Mouse (Mus musculus) forebrain, embryonic 16.5 days (tissue): Measurements from ENCODE around the gene Mylk4. TPM values are rescaled to one million over a fixed set of nuclear protein-coding genes. Genes with fewer than 3 reads are reported as not detected.

Source experiments
- ATAC-seq: fragments of 200-750 bp; cut with Nextera tagmentation; 2 replicates; pipeline ENCODE4 v1.8.0; 2017; ENCODE audit warnings: mild to moderate bottlenecking, moderate library complexity
- H3K27ac ChIP-seq: fragments of 300-500 bp; sonication (generic); 2 replicates; pipeline ENCODE4 v1.5.1; 2014; ENCODE audit warnings: low read length, control low read depth
- H3K27me3 ChIP-seq: fragments of 300-500 bp; sonication (generic); replicated peaks from 2 replicates; pipeline ENCODE4 v1.6.1; 2014; ENCODE audit warnings: low read length; ENCODE audit not compliant: control insufficient read depth, insufficient read depth
- H3K36me3 ChIP-seq: fragments of 300-500 bp; sonication (generic); 2 replicates; pipeline ENCODE4 v1.6.1; 2014; ENCODE audit not compliant: control insufficient read depth, insufficient read depth
- H3K4me1 ChIP-seq: fragments of 300-500 bp; sonication (generic); replicated peaks from 2 replicates; pipeline ENCODE4 v1.6.1; 2014; ENCODE audit warnings: low read length; ENCODE audit not compliant: control insufficient read depth, insufficient read depth
- H3K4me2 ChIP-seq: fragments of 300-500 bp; sonication (generic); 2 replicates; pipeline ENCODE4 v1.6.1; 2014; ENCODE audit warnings: mild to moderate bottlenecking, low read length, control low read depth
- H3K4me3 ChIP-seq: fragments of 300-500 bp; sonication (generic); replicated peaks from 2 replicates; pipeline ENCODE4 v1.5.1; 2014; ENCODE audit warnings: mild to moderate bottlenecking, low read length, control low read depth
- H3K9ac ChIP-seq: fragments of 300-500 bp; sonication (generic); replicated peaks from 2 replicates; pipeline ENCODE4 v1.6.1; 2014; ENCODE audit warnings: low read depth, low read length, control low read depth
- H3K9me3 ChIP-seq: fragments of 300-500 bp; sonication (generic); 2 replicates; pipeline ENCODE4 v1.6.1; 2016; ENCODE audit warnings: low read length; ENCODE audit not compliant: control insufficient read depth
- WGBS: fragments of 180-500 bp; shearing (Covaris S2); extraction: QIAGEN DNeasy Blood & Tissue Kit; methylation state at CpG from one replicate; pipeline ENCODE4 v1.1.7; 2014; 5-methylcytosine and 5-hydroxymethylcytosine counted together
- polyA plus RNA-seq: library from polyadenylated mRNA; unstranded; fragments of >200 nt; fragmentation: Nextera tagmentation; extraction: Ambion mirVana; gene quantifications from 2 replicates; pipeline ENCODE4 v1.2.1, GENCODE M21; 2015

Mylk4 gene
- polyA plus RNA-seq, 1 experiment from 2014 or later = not detected

DNA sequence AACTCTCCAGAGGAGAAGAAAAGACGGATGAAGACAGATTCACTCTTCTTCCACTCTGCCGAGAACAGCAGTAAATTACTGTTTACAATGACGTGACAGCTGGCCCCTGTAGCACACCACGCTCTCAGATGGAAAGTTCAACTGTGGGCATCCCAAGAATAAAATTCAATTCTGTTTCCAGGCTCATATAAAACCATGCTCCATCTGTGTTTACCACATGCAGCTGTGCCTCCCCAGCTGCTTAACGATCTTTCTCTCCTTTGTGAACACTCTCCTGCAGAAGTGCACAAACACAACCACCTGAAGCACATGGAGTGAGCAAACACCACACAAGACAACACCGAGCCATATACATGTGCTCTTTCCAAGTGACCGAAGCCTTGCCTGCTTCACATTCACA, 42.6 kb downstream of the Mylk4 start:
- Histone ChIP-seq H3K9ac (no peak overlapping the region), H3K27me3 (no peaks in the 10 kb centered on the region), H3K4me1 (no peaks in the 10 kb centered on the region), H3K36me3 (no peaks in the 10 kb centered on the region), H3K4me2 (no peak overlapping the region), H3K4me3 (no peak overlapping the region), H3K9me3 (no peaks in the 10 kb centered on the region), H3K27ac (no peak overlapping the region)
- ATAC-seq = no peak
- 67% methylated on average over 7 of the region's 7 CpGs for WGBS

DNA sequence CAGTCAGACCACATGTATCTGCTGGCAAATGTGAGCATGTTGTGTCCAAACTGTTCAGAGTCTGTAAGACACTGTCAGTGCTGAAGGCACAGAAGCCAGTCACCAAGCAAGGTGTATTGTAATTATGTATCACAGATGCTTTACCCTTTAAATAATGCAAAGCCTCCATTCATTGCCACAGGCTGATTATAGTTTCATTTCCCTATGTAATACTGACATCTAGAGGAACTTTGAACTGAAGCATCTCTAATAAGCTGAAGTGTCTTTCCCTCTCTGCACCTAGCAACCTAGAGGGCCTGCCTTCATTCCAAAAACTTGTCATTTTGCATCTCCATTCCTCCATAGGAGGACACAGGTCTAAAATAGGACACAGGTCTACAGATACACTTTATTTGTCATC, 52.5 kb downstream of the Mylk4 start:
- no peaks in the 10 kb centered on the region for H3K27me3 ChIP-seq
- no peaks in the 10 kb centered on the region for H3K9me3 ChIP-seq
- no peaks in the 10 kb centered on the region for H3K4me1 ChIP-seq
- H3K9ac ChIP-seq = no peak overlapping the region
- no peaks in the 10 kb centered on the region for H3K36me3 ChIP-seq
- H3K4me2 ChIP-seq = no peak overlapping the region
- no peak overlapping the region for H3K27ac ChIP-seq
- no peak overlapping the region for H3K4me3 ChIP-seq
- ATAC-seq = peak; percentile 28; the same call in 1 of the 2 replicates

DNA sequence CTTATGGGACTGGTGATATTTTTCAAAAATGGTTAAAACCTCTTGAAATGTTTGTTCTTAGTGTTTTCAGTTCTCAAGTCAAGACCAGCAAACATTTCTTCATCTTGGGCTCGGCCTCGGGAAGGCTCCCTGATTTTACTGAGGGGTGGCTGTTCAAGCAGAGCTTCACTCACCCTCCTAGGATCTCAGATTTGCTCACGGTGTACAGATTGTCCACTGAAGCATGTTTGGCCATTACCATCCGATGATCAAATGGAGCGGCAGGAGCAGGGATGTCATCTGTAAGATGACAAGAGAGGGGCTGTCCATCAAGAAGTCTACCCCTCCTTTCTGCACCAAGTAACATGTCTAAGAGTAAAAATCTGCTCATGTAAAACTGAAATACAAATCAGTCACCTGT, 59.1 kb downstream of the Mylk4 start:
- WGBS = 91% methylated on average over 5 of the region's 5 CpGs
- no peaks in the 10 kb centered on the region for H3K9me3 ChIP-seq
- H3K9ac ChIP-seq = no peak overlapping the region
- no peak overlapping the region for H3K27ac ChIP-seq
- no peak overlapping the region for H3K4me3 ChIP-seq
- H3K36me3 ChIP-seq = no peaks in the 10 kb centered on the region
- H3K4me1 ChIP-seq = no peaks in the 10 kb centered on the region
- no peak for ATAC-seq
- H3K27me3 ChIP-seq = no peaks in the 10 kb centered on the region
- H3K4me2 ChIP-seq = no peak overlapping the region

DNA sequence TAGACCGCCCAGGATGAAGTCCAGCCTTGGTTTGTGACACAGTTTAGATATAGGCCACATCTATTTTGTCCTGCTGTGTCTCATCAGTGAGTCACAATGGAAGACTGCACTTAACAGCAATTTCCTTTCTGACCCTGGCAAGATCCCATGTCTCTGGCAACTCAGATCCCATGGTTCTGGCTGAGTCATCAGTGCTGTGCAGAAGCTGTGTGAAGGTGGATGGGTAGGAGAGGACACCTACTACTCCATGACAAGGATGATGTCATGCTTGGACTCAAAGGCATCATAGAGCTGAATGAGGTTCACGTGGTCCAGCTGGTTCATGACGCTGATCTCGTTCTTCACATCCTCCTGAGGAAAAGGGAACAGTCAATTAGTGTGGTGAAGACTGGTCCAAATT, 62.0 kb downstream of the Mylk4 start:
- Histone ChIP-seq H3K9me3 (no peaks in the 10 kb centered on the region), H3K4me1 (peaks cover 3% of the 10 kb centered on the region; the same call in 1 of the 2 replicates), H3K4me2 (no peak overlapping the region), H3K27ac (no peak overlapping the region), H3K4me3 (no peak overlapping the region), H3K36me3 (no peaks in the 10 kb centered on the region), H3K9ac (no peak overlapping the region), H3K27me3 (no peaks in the 10 kb centered on the region)
- 87% methylated on average over 4 of the region's 4 CpGs for WGBS
- ATAC-seq = no peak

DNA sequence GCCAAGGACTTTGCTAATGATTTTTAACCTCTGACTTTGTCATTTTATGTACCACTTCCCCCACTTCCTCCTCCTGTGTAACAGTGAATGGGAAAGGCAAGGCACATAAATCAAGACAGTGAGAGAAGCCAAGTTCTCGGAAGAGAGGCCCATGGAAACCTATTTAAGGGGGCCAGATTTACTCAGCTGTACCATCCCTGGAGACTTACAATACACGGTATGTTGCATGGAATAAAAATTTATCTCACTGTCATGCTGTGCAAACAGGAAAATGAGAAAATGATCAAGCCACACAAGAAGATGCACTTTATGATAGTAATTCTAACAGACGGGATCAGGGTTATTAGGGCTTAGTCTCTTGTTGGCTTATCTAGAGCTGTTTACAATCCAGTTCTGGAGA, 64.5 kb downstream of the Mylk4 start:
- H3K27ac ChIP-seq = no peak overlapping the region
- H3K9me3 ChIP-seq = no peaks in the 10 kb centered on the region
- no peak overlapping the region for H3K4me3 ChIP-seq
- ATAC-seq = no peak
- WGBS = 85% methylated on average over 3 of the region's 3 CpGs
- H3K4me2 ChIP-seq = no peak overlapping the region
- H3K4me1 ChIP-seq = peaks cover 3% of the 10 kb centered on the region; the same call in 1 of the 2 replicates
- H3K27me3 ChIP-seq = no peaks in the 10 kb centered on the region
- no peaks in the 10 kb centered on the region for H3K36me3 ChIP-seq
- no peak overlapping the region for H3K9ac ChIP-seq

DNA sequence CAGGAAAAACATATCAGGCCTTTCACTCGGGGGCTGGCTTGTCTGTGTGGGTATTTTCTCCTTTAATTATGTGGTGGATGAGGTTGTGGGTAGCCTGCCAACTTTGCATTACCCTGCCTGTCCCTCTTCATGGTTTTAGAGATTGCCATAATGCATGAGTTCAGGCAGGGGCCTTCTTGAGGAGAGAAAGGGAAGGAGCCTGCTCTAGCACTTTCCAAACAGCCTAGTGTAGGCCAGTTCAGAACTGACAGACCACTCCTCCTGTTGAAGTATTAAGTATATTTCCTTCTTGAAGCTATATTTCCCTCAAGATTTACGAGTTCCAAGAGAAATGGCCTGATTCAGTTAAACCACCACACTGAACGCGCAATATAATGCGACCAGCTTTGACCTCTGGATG, 66.0 kb downstream of the Mylk4 start:
- H3K4me2 ChIP-seq = no peak overlapping the region
- no peak overlapping the region for H3K4me3 ChIP-seq
- 87% methylated on average over 5 of the region's 5 CpGs for WGBS
- ATAC-seq = no peak
- H3K4me1 ChIP-seq = peaks cover 3% of the 10 kb centered on the region; the same call in 1 of the 2 replicates
- no peak overlapping the region for H3K9ac ChIP-seq
- H3K27me3 ChIP-seq = no peaks in the 10 kb centered on the region
- no peak overlapping the region for H3K27ac ChIP-seq
- H3K36me3 ChIP-seq = no peaks in the 10 kb centered on the region
- H3K9me3 ChIP-seq = no peaks in the 10 kb centered on the region

DNA sequence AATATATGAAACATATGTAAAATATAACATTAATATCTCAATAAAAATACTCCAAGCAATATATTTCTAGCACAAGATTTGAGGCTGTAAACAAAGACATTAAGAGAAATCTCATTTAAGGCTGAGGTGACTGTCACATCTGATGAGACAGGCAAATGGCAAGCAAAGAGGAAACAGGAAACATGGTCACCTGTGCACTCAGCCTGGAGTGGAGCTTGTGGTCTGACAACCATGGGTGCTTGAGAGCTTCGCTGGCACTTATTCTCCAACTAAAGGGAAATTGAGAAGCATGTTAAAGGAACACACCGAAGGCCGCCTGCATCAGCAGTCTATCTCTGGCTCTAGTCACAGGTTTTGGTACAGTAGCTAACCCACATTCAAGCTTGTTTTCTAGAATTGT, 71.2 kb downstream of the Mylk4 start:
- Histone ChIP-seq H3K27me3 (no peaks in the 10 kb centered on the region), H3K4me1 (peaks cover under 1% of the 10 kb centered on the region; the same call in 1 of the 2 replicates), H3K4me3 (no peak overlapping the region), H3K4me2 (no peak overlapping the region), H3K9ac (no peak overlapping the region), H3K9me3 (no peaks in the 10 kb centered on the region), H3K36me3 (no peaks in the 10 kb centered on the region), H3K27ac (no peak overlapping the region)
- 92% methylated on average over 3 of the region's 3 CpGs for WGBS
- ATAC-seq = no peak

DNA sequence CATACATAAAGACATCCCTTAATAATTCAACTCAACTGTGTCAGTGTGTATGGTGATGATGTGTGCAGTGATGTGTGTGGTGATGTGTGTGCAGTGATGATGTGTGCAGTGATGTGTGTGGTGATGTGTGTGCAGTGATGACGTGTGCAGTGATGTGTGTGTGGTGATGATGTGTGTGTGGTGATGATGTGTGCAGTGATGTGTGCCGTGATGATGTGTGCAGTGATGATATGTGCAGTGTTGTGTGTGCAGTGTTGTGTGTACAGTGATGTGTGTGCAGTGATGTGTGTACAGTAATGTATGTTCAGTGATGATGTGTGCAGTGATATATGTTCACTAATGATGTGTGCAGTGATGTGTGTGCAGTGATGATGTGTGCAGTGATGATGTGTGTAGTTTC, 75.9 kb downstream of the Mylk4 start:
- Histone ChIP-seq H3K4me3 (no peak overlapping the region), H3K36me3 (no peaks in the 10 kb centered on the region), H3K4me1 (no peaks in the 10 kb centered on the region), H3K9ac (no peak overlapping the region), H3K9me3 (no peaks in the 10 kb centered on the region), H3K27ac (no peak overlapping the region), H3K4me2 (no peak overlapping the region), H3K27me3 (no peaks in the 10 kb centered on the region)
- ATAC-seq = no peak
- 85% methylated on average over 2 of the region's 2 CpGs for WGBS

DNA sequence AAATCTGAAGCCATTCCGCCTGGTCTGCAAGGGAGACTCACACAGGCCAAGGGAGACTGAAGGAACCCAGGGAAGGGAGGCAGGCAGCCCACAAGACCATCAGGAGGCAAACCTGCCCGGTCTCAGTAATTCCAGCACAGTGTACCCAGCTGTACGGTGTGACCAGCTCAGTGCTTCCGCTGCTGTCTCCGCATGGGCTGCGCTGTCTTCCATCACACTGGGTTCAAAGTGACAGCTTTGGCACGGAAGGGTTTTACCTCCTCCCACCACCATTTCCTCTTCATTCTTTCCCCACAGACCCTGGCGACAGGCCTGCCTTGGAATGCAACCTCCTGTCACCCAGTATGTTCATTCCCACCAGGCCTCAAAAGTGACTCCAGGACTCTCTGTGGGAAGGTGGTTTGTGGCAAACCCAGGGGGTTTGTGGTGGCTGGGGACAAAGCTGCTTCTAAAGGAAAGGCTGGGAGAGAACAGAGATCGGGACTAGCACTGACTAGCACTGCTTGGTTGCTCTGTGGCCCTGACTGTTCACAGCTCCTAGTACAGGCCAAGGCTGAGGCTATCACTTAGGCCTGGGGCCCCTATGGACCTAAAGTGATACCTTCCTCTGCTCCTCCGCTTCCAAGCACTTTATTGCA, 77.0 kb downstream of the Mylk4 start:
- H3K9ac ChIP-seq = no peak overlapping the region
- no peaks in the 10 kb centered on the region for H3K36me3 ChIP-seq
- no peaks in the 10 kb centered on the region for H3K9me3 ChIP-seq
- H3K27ac ChIP-seq = no peak overlapping the region
- WGBS = 65% methylated on average over 10 of the region's 10 CpGs
- no peak for ATAC-seq
- no peak overlapping the region for H3K4me2 ChIP-seq
- H3K4me3 ChIP-seq = no peak overlapping the region
- no peaks in the 10 kb centered on the region for H3K4me1 ChIP-seq
- H3K27me3 ChIP-seq = no peaks in the 10 kb centered on the region

DNA sequence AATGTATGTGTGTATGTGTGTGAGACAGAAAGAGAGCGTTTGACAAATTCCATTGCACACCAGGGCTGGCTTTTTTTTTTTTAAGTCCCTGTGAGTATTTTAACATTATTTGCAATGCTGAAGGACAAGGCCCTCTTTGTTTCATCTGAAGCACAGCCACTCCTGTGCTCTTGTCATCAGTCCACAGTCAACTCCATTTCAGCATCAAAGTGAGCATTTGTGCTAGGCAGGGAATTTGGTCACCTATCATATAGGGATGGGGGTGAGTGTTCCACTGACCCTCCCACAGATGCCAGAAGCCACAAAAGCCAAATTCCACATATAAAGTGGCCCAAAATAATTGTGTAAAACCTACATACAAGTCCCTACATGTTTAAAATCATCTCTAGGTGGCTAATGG, 78.4 kb downstream of the Mylk4 start:
- H3K9ac ChIP-seq = no peak overlapping the region
- H3K27me3 ChIP-seq = no peaks in the 10 kb centered on the region
- H3K36me3 ChIP-seq = no peaks in the 10 kb centered on the region
- 54% methylated on average over 1 of the region's 1 CpGs for WGBS
- no peak for ATAC-seq
- no peak overlapping the region for H3K27ac ChIP-seq
- H3K4me2 ChIP-seq = no peak overlapping the region
- no peak overlapping the region for H3K4me3 ChIP-seq
- no peaks in the 10 kb centered on the region for H3K4me1 ChIP-seq
- H3K9me3 ChIP-seq = no peaks in the 10 kb centered on the region
